Mouse (Mus musculus): ENCODE data around the gene Lpar1. TPM values are rescaled to one million over a fixed set of nuclear protein-coding genes. Genes with fewer than 3 reads are reported as not detected.

Lpar1 gene
- polyA plus RNA-seq, 2 experiments, result 90.8 to 161 TPM

DNA sequence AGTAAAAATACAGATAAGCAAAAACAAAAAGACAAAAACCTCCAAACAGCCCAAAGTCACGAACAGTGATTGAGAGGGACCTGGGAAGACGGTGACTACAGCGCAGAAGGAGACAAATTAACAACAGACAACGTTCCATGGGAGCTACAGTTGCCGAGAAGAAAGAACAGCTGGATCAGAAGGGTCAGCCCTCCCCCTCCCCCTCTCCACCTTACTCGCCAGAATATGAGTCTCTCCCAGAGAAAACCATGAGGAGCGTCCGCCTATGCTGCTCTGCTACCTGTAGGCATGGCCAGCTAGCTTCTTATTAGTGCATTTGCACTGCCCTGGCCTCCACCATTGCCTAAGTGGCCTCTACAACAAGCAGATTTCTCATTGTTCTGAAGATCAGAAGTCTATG, 32.6 kb downstream of the Lpar1 start:
- WGBS, result 29% methylated on average over 8 of the region's 8 CpGs
- Histone ChIP-seq H3K4me1 (ENCODE audit: control insufficient read depth, insufficient read depth, low read length) (peaks cover 41% of the 10 kb centered on the region), H3K27me3 (ENCODE audit: control insufficient read depth, insufficient read depth, low read length) (no peaks in the 10 kb centered on the region), H3K4me2 (replicated peaks; ENCODE audit: low read depth, low read length, severe bottlenecking) (no peak overlapping the region), H3K27ac (replicated peaks; ENCODE audit: low read depth, low read length) (no peak overlapping the region), H3K9me3 (ENCODE audit: control insufficient read depth, low read length) (no peaks in the 10 kb centered on the region), H3K36me3 (ENCODE audit: control insufficient read depth, insufficient read depth, low read length) (peaks cover 12% of the 10 kb centered on the region), H3K9ac (ENCODE audit: low read depth, low read length, severe bottlenecking) (no peak overlapping the region), H3K4me3 (replicated peaks; ENCODE audit: low read length) (no peak overlapping the region)
- ATAC-seq (ENCODE audit: low FRiP score, low read depth), result 0 out of 2 replicates have a peak, but pooled peaks have one; percentile 14
- no peak for DNase-seq (ENCODE audit: low spot score)
- TF ChIP-seq POLR2A (IDR thresholded peaks at IDR 0.05; ENCODE audit: borderline replicate concordance, extremely low read depth, insufficient read depth, insufficient read length), result no peak

DNA sequence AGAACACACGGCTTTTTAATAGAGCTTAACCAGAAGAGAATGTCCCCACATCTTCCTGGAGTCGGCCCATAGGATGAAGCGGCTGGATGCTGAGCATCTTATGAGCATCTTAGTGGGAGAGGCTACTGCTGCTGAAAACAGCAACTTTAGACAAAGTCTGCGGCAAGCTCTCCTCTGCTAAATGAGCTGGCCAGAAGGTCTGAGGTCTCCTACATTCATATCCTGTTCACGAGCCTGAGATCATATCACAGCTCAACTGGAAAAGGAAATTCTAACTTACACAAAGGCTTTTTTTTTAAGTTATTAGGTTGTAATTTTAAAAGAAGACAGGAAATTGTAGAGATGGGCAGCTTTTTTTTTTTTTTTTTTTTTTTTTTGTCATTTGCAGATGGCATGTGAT, 33.2 kb downstream of the Lpar1 start:
- Histone ChIP-seq H3K4me1 (ENCODE audit: control insufficient read depth, insufficient read depth, low read length) (peaks cover 43% of the 10 kb centered on the region), H3K4me2 (replicated peaks; ENCODE audit: low read depth, low read length, severe bottlenecking) (no peak overlapping the region), H3K4me3 (replicated peaks; ENCODE audit: low read length) (no peak overlapping the region), H3K9me3 (ENCODE audit: control insufficient read depth, low read length) (no peaks in the 10 kb centered on the region), H3K36me3 (ENCODE audit: control insufficient read depth, insufficient read depth, low read length) (peaks cover 12% of the 10 kb centered on the region), H3K9ac (ENCODE audit: low read depth, low read length, severe bottlenecking) (no peak overlapping the region), H3K27ac (replicated peaks; ENCODE audit: low read depth, low read length) (no peak overlapping the region), H3K27me3 (ENCODE audit: control insufficient read depth, insufficient read depth, low read length) (no peaks in the 10 kb centered on the region)
- DNase-seq (ENCODE audit: low spot score) (no peak), ATAC-seq (ENCODE audit: low FRiP score, low read depth) (no peak)
- TF ChIP-seq POLR2A (IDR thresholded peaks at IDR 0.05; ENCODE audit: borderline replicate concordance, extremely low read depth, insufficient read depth, insufficient read length), result no peak
- WGBS, result 47% methylated on average over 5 of the region's 5 CpGs

DNA sequence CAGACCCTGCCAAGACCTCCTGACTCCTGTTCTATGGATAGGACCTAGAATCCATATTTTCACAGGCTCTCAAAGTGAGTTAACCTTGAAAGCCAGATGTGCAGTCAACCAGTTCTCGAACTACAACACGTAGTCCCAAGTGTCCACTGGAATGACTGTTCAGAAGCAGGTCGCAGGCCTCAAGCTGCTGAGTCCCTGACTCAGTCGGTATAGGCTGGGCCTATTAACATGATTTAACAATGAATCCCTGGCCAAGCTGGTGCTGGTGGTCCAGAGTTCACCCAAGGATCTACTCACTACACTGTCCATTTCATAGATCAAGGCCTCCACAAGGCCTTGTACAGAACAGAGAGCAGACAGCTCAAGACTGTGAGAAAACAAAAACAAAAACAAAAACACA, 33.8 kb downstream of the Lpar1 start:
- Histone ChIP-seq H3K9me3 (ENCODE audit: control insufficient read depth, low read length) (no peaks in the 10 kb centered on the region), H3K4me2 (replicated peaks; ENCODE audit: low read depth, low read length, severe bottlenecking) (no peak overlapping the region), H3K36me3 (ENCODE audit: control insufficient read depth, insufficient read depth, low read length) (peaks cover 12% of the 10 kb centered on the region), H3K4me3 (replicated peaks; ENCODE audit: low read length) (no peak overlapping the region), H3K27ac (replicated peaks; ENCODE audit: low read depth, low read length) (no peak overlapping the region), H3K27me3 (ENCODE audit: control insufficient read depth, insufficient read depth, low read length) (no peaks in the 10 kb centered on the region), H3K4me1 (ENCODE audit: control insufficient read depth, insufficient read depth, low read length) (peaks cover 43% of the 10 kb centered on the region), H3K9ac (ENCODE audit: low read depth, low read length, severe bottlenecking) (no peak overlapping the region)
- no peak for TF ChIP-seq POLR2A (IDR thresholded peaks at IDR 0.05; ENCODE audit: borderline replicate concordance, extremely low read depth, insufficient read depth, insufficient read length)
- ATAC-seq (ENCODE audit: low FRiP score, low read depth) (no peak), DNase-seq (ENCODE audit: low spot score) (no peak)
- WGBS, result 59% methylated on average over 4 of the region's 4 CpGs

DNA sequence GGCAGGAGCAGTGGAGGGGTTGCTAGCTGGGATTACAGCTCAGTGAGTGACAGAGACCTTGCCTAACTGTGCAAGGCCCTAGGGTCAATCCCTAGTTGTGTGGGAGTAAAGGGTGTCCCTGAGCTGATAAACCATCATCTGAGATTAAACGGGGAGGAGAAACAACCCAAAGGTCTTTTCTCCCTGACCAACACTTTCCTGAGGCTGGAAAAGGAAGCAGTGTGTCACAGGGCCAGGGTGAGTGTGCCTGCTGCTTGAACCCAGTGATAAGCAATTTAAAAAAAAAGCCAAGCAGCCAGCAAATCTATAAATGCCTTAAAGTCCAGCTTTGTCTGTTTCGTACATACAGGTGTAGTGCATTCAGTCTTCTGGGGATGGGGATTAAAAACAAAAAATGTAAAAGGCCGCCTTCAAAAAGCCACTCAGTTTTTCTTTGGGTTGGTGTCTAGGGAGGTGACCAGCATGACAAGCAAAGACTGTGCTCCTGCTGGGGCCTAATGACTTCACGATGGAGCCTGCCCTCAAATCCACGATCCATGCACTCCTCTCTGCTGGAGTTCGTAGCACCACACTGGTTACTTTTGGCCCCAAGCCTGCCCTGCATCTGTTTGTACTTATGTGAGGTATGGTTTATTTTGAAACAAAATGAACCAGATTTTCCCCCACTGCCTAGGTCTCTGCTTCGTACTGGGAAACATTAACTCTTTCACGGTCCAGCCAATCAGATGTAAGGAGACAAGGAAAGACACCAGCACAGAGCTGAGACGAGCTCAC, 35.3 kb downstream of the Lpar1 start:
- Histone ChIP-seq H3K9me3 (ENCODE audit: control insufficient read depth, low read length) (no peaks in the 10 kb centered on the region), H3K27ac (replicated peaks; ENCODE audit: low read depth, low read length) (0 out of 2 replicates have a peak overlapping the region, but pooled peaks have one; percentile 61), H3K27me3 (ENCODE audit: control insufficient read depth, insufficient read depth, low read length) (no peaks in the 10 kb centered on the region), H3K4me3 (replicated peaks; ENCODE audit: low read length) (no peak overlapping the region), H3K9ac (ENCODE audit: low read depth, low read length, severe bottlenecking) (no peak overlapping the region), H3K4me2 (replicated peaks; ENCODE audit: low read depth, low read length, severe bottlenecking) (no peak overlapping the region), H3K4me1 (ENCODE audit: control insufficient read depth, insufficient read depth, low read length) (peaks cover 39% of the 10 kb centered on the region), H3K36me3 (ENCODE audit: control insufficient read depth, insufficient read depth, low read length) (peaks cover 4% of the 10 kb centered on the region)
- DNase-seq (ENCODE audit: low spot score), result peak; percentile 58
- peak; percentile 41; the same call in 1 of the 2 replicates for ATAC-seq (ENCODE audit: low FRiP score, low read depth)
- no peak for TF ChIP-seq POLR2A (IDR thresholded peaks at IDR 0.05; ENCODE audit: borderline replicate concordance, extremely low read depth, insufficient read depth, insufficient read length)
- WGBS, result 21% methylated on average over 9 of the region's 9 CpGs

DNA sequence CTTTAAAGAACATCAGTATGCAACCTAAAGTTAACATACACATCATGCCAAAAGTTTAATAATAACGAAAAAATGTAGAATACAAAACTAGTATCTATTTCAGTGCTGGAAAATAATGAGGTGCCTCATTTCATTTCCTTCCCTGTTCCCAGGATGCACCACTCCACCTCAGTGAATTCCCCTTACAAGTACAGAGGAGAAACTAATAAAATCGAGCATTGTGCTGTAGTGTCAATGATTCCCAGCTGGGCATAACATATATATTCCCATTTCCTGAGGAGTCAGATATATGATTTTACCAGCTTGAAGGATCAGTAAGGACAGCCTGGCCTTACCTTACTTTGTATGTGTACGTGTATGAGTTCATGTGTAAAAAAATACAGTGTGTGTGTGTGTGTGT, 36.9 kb downstream of the Lpar1 start:
- no peak overlapping the region for H3K9ac ChIP-seq (ENCODE audit: low read depth, low read length, severe bottlenecking)
- DNase-seq (ENCODE audit: low spot score) (peak; percentile 45), ATAC-seq (ENCODE audit: low FRiP score, low read depth) (peak; percentile 71)
- no peaks in the 10 kb centered on the region for H3K27me3 ChIP-seq (ENCODE audit: control insufficient read depth, insufficient read depth, low read length)
- H3K9me3 ChIP-seq (ENCODE audit: control insufficient read depth, low read length), result no peaks in the 10 kb centered on the region
- H3K4me1 ChIP-seq (ENCODE audit: control insufficient read depth, insufficient read depth, low read length), result peaks cover 39% of the 10 kb centered on the region
- WGBS, result 43% methylated on average over 3 of the region's 3 CpGs
- no peak overlapping the region for H3K4me2 ChIP-seq (replicated peaks; ENCODE audit: low read depth, low read length, severe bottlenecking)
- H3K36me3 ChIP-seq (ENCODE audit: control insufficient read depth, insufficient read depth, low read length), result no peaks in the 10 kb centered on the region; the same call in 1 of the 2 replicates
- no peak for TF ChIP-seq POLR2A (IDR thresholded peaks at IDR 0.05; ENCODE audit: borderline replicate concordance, extremely low read depth, insufficient read depth, insufficient read length)
- no peak overlapping the region for H3K4me3 ChIP-seq (replicated peaks; ENCODE audit: low read length)
- H3K27ac ChIP-seq (replicated peaks; ENCODE audit: low read depth, low read length), result peak overlapping the region; percentile 61; the same call in 1 of the 2 replicates
